Mouse (Mus musculus) heart, embryonic 11.5 days (tissue): ENCODE data around the gene Fga. TPM values are rescaled to one million over a fixed set of nuclear protein-coding genes. Genes with fewer than 3 reads are reported as not detected.

Experiments
- ATAC-seq: fragments of 200-750 bp; cut with Nextera tagmentation; replicated peaks from 2 replicates; pipeline ENCODE4 v1.8.0; 2017; ENCODE audit warnings: moderate library complexity; ENCODE audit not compliant: insufficient number of reproducible peaks, low FRiP score, low TSS enrichment
- H3K27ac ChIP-seq: fragments of 300-500 bp; sonication (generic); 2 replicates; pipeline ENCODE4 v1.5.1; 2014; ENCODE audit warnings: mild to moderate bottlenecking, low read depth, low read length
- H3K27me3 ChIP-seq: fragments of 300-500 bp; sonication (generic); 2 replicates; pipeline ENCODE4 v1.6.1; 2014; ENCODE audit warnings: mild to moderate bottlenecking, low read length, mixed read lengths; ENCODE audit not compliant: control insufficient read depth, insufficient read depth
- H3K36me3 ChIP-seq: fragments of 300-500 bp; sonication (generic); 2 replicates; pipeline ENCODE4 v1.6.1; 2014; ENCODE audit warnings: mild to moderate bottlenecking, low read length, moderate library complexity, mixed read lengths; ENCODE audit not compliant: control insufficient read depth, insufficient read depth
- H3K4me1 ChIP-seq: fragments of 300-500 bp; sonication (generic); 2 replicates; pipeline ENCODE4 v1.6.1; 2014; ENCODE audit warnings: low read length; ENCODE audit not compliant: control insufficient read depth, insufficient read depth
- H3K4me2 ChIP-seq: fragments of 300-500 bp; sonication (generic); 2 replicates; pipeline ENCODE4 v1.6.1; 2014; ENCODE audit warnings: mild to moderate bottlenecking, moderate library complexity
- H3K4me3 ChIP-seq: fragments of 300-500 bp; sonication (generic); 2 replicates; pipeline ENCODE4 v1.5.1; 2014; ENCODE audit warnings: low read depth, low read length
- H3K9ac ChIP-seq: fragments of 300-500 bp; sonication (generic); 2 replicates; pipeline ENCODE4 v1.6.1; 2014; ENCODE audit warnings: mild to moderate bottlenecking, low read depth, low read length, moderate library complexity
- H3K9me3 ChIP-seq: fragments of 300-500 bp; sonication (generic); replicated peaks from 2 replicates; pipeline ENCODE4 v1.6.1; 2016; ENCODE audit warnings: low read length; ENCODE audit not compliant: control insufficient read depth
- WGBS: fragments of 180-500 bp; shearing (Covaris S2); extraction: QIAGEN DNeasy Blood & Tissue Kit; methylation state at CpG from one replicate; pipeline ENCODE4 v1.1.7; 2014; ENCODE audit not compliant: insufficient replicate concordance; 5-methylcytosine and 5-hydroxymethylcytosine counted together
- polyA plus RNA-seq: library from polyadenylated mRNA; unstranded; fragments of >200 nt; fragmentation: Nextera tagmentation; extraction: Ambion mirVana; gene quantifications from 2 replicates; pipeline ENCODE4 v1.2.1, GENCODE M21; 2014

The Fga gene
- polyA plus RNA-seq, 1 experiment from 2014 or later: 2.7 TPM

DNA sequence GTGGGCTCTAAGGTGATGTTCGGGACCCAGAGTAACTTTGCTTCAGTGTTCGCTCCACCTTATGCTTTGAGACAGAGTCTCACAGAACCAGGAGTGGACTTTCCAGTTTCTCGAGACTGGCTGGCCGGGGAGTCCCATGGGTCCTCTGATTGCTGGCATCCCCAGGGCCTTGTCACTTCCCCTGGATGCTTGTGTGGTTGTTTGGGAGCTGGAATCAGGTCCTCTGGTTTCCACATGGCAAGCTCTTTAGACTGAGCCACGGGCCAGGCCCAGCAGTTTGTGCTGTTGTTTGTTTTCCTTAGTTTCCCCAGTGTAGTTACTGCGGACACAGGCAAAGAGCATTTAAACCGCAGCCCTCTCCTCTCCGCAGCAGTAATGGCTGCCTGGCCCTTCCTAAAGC lies 7.9 kb downstream of the Fga start:
- H3K36me3 ChIP-seq: no peaks in the 10 kb centered on the region
- H3K9ac ChIP-seq: no peak overlapping the region
- H3K9me3 ChIP-seq: no peaks in the 10 kb centered on the region
- no peak overlapping the region for H3K4me3 ChIP-seq
- no peak overlapping the region for H3K27ac ChIP-seq
- no peak for ATAC-seq
- 71% methylated on average over 8 of the region's 8 CpGs for WGBS
- H3K27me3 ChIP-seq: peaks cover 2% of the 10 kb centered on the region; the same call in 1 of the 2 replicates
- H3K4me1 ChIP-seq: no peaks in the 10 kb centered on the region
- no peak overlapping the region for H3K4me2 ChIP-seq

DNA sequence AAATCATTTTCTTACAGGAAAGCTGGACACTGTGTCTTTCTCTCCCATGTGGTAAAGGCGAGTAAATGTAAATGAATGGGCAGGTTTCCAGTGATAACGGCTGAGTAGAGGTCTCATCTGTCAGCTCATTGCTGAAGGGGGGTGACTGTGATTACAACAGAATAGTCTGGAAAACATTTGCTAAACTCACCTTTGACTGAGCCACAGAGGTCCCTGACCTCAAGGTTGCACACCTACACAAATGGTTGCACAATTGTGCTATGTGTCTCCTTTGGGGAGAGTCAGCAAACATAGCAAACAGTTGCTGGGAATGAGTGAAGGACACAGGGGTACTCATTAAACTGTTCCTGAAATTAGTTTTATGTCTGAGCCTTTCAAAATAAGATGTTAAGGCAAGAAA lies 13.0 kb downstream of the Fga start:
- WGBS: 64% methylated on average over 2 of the region's 2 CpGs
- Histone ChIP-seq H3K27me3 (no peaks in the 10 kb centered on the region), H3K9me3 (no peaks in the 10 kb centered on the region), H3K9ac (no peak overlapping the region), H3K36me3 (no peaks in the 10 kb centered on the region), H3K4me1 (no peaks in the 10 kb centered on the region), H3K4me3 (no peak overlapping the region), H3K4me2 (no peak overlapping the region), H3K27ac (no peak overlapping the region)
- no peak for ATAC-seq

DNA sequence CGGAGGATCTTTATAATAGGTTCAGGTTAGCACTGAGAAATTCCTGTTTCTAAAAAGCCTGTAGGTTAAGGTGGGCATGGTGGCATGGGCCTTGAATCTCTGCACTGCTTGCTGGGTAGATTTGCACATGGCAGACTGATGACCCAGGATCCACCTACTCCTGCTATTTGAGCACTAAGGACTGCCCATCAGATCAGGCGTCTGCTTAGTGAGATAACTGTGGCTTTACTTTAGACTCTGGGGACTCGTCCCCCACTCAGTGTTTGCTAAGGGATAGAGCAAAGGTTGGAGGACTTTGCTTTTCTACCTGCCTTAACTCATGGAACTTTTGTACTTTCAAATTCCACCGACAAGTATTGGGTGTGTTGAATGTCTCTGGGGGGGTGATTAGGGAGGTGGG lies 13.8 kb downstream of the Fga start:
- no peak for ATAC-seq
- H3K9ac ChIP-seq: no peak overlapping the region
- H3K4me3 ChIP-seq: no peak overlapping the region
- 67% methylated on average over 4 of the region's 4 CpGs for WGBS
- H3K9me3 ChIP-seq: no peaks in the 10 kb centered on the region
- H3K27me3 ChIP-seq: no peaks in the 10 kb centered on the region
- H3K4me1 ChIP-seq: no peaks in the 10 kb centered on the region
- H3K4me2 ChIP-seq: no peak overlapping the region
- no peaks in the 10 kb centered on the region for H3K36me3 ChIP-seq
- no peak overlapping the region for H3K27ac ChIP-seq

DNA sequence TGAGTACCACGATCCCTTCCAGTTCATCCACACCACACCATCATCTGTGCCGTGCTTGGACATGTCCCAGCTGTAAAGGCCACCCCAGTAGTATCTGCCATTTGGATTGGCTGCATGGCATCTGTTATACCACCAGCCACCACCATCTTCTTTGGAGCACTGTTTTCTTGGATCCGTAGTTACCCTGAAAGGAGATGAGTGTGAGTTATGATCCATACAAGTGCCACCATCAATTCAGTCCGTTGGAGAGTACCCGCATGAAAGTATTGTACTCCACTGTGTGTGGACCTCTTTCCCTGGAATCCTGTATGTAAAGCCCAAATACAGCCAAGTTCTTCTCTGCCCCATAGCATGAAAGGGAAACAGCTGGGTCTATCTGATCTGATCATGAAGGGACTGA lies 16.6 kb downstream of the Fga start:
- no peaks in the 10 kb centered on the region for H3K4me1 ChIP-seq
- H3K27me3 ChIP-seq: no peaks in the 10 kb centered on the region
- H3K36me3 ChIP-seq: no peaks in the 10 kb centered on the region
- no peaks in the 10 kb centered on the region for H3K9me3 ChIP-seq
- no peak overlapping the region for H3K27ac ChIP-seq
- no peak overlapping the region for H3K9ac ChIP-seq
- WGBS: 85% methylated on average over 5 of the region's 5 CpGs
- no peak overlapping the region for H3K4me3 ChIP-seq
- no peak for ATAC-seq
- no peak overlapping the region for H3K4me2 ChIP-seq

DNA sequence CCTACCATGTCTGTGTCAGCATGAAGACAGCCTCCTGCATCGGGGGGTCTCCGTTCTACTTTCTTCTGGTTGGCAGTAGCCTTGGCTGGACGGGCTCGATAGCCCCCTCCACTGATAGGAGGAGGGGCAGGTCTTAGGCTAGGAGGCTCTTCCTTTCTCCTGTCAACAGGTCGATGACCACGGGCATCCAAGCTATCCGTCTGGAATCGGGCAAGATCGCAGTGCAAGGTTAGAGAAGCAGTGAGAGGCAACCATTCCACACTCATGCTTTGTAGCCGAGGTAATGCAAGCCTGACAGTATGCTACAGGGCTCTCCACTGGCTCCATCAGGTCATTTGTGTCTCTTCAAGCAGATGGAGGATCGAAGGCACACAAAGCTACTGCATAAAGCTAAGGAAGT lies 20.8 kb downstream of the Fga start:
- Histone ChIP-seq H3K27me3 (no peaks in the 10 kb centered on the region), H3K27ac (no peak overlapping the region), H3K9me3 (no peaks in the 10 kb centered on the region), H3K4me2 (no peak overlapping the region), H3K36me3 (no peaks in the 10 kb centered on the region), H3K4me3 (no peak overlapping the region), H3K9ac (no peak overlapping the region), H3K4me1 (no peaks in the 10 kb centered on the region)
- 76% methylated on average over 11 of the region's 11 CpGs for WGBS
- no peak for ATAC-seq

DNA sequence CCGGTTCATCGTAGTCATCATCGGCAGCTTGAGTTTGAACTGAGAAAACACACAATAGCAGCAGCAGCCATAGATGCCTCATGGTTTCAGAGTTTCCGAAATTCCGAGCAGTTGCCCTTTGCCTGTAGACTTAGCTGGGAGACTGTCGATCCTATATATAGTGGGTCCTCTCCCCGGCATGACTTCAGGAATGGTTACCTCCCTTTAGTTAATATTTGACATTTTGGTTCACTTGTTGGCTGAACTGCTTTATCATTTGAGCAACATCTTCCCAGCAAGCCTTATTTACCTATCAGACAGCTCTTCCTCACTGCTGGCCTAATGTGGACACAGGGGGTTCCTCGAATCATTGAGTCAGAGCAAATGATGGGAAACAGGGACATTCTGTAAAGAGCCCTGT lies 23.8 kb downstream of the Fga start, which contains the start of gene Fgb:
Fgb (minus strand) TSS at position 184 of the 400 bp plus-strand sequence.
- no peaks in the 10 kb centered on the region for H3K27me3 ChIP-seq
- no peaks in the 10 kb centered on the region for H3K9me3 ChIP-seq
- H3K4me3 ChIP-seq: no peak within 1 kb of the TSS
- no peak for ATAC-seq
- H3K27ac ChIP-seq: no peak within 1 kb of the TSS
- H3K4me2 ChIP-seq: no peak within 1 kb of the TSS
- no peaks in the 10 kb centered on the region for H3K4me1 ChIP-seq
- H3K36me3 ChIP-seq: no peaks in the 10 kb centered on the region
- WGBS: 80% methylated on average over 8 of the region's 8 CpGs
- H3K9ac ChIP-seq: no peak within 1 kb of the TSS

DNA sequence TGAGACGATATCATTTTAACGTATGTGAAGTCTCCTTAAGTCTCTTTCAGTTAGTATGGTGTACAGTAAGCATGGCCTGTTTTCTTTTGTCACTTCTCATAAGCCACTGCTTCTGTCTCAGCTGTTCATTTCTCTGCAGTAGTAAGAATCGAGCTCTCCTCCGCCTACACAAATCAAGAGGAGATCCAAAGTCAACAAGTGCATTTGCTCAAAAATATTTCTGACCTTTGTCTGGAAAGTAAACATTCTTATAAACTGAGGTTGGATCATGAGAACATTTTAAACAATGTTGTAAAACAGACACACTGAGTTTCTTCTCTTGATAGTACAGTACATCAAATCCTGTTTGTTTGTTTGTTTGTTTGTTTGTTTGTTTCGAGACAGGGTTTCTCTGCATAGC lies 24.8 kb downstream of the Fga start:
- 72% methylated on average over 5 of the region's 5 CpGs for WGBS
- no peak for ATAC-seq
- Histone ChIP-seq H3K9ac (no peak overlapping the region), H3K4me2 (no peak overlapping the region), H3K27me3 (no peaks in the 10 kb centered on the region), H3K9me3 (no peaks in the 10 kb centered on the region), H3K27ac (no peak overlapping the region), H3K36me3 (no peaks in the 10 kb centered on the region), H3K4me3 (no peak overlapping the region), H3K4me1 (no peaks in the 10 kb centered on the region)

DNA sequence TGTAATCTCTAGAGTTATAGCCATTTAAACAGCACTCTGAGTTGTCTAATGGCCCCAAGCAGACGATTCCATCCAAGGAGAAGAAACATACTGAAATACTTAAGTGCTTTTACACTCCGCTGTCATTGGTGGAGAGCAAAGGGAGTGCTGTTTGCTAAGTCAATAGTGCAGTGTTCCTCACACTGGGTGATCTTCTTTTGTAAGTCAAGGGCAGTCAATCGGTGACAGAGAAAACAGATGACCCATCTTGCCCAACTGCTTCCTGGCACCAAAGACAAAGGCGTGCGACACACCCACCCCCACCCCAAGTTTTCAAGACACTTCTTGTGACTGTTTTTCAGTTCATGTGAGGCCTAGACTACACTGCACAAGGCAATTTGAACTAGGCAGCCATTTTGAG lies 26.2 kb downstream of the Fga start:
- no peak for ATAC-seq
- Histone ChIP-seq H3K4me3 (no peak overlapping the region), H3K27ac (no peak overlapping the region), H3K9me3 (no peaks in the 10 kb centered on the region), H3K9ac (no peak overlapping the region), H3K36me3 (no peaks in the 10 kb centered on the region), H3K4me2 (no peak overlapping the region), H3K4me1 (peaks cover 5% of the 10 kb centered on the region), H3K27me3 (no peaks in the 10 kb centered on the region)
- WGBS: 80% methylated on average over 5 of the region's 5 CpGs

DNA sequence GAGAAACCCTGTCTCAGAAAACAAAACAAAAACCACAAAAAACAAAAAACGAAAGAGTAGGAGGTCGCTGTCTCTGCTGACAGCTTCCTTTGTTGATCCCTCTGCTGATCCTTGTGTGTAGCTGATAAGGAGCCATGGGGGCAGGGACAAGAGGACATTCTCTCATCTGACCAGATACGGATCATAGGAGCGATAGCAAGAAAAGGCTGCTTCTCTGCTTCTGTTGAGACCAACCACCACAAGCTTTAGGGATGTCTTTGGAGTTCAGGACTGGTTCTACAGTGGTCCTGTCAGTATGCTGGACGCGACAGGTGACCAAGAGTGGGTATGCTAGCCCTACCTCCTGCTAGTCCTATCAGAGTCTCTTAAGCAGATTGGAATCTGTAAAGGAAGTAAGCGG lies 27.2 kb downstream of the Fga start:
- no peak overlapping the region for H3K4me2 ChIP-seq
- no peak overlapping the region for H3K9ac ChIP-seq
- 84% methylated on average over 7 of the region's 7 CpGs for WGBS
- H3K27ac ChIP-seq: no peak overlapping the region
- peaks cover 5% of the 10 kb centered on the region for H3K4me1 ChIP-seq
- H3K9me3 ChIP-seq: no peaks in the 10 kb centered on the region
- no peaks in the 10 kb centered on the region for H3K27me3 ChIP-seq
- H3K4me3 ChIP-seq: no peak overlapping the region
- H3K36me3 ChIP-seq: no peaks in the 10 kb centered on the region
- no peak for ATAC-seq
